Mouse (Mus musculus): ENCODE measurements around the gene Mapk14. TPM values are rescaled to one million over a fixed set of nuclear protein-coding genes. Genes with fewer than 3 reads are reported as not detected.

Mapk14 gene
- total and polyA plus RNA-seq, 2 experiments from 2014 or later: 19.0 to 40.5 TPM

- no peak for DNase-seq (ENCODE audit: low spot score)
- Histone ChIP-seq H3K9ac (replicated peaks; ENCODE audit: low read length, poor library complexity, severe bottlenecking) (no peak overlapping the region), H3K27me3 (ENCODE audit: insufficient read depth, low read length) (no peaks in the 10 kb centered on the region), H3K4me1 (ENCODE audit: insufficient read depth, low read length) (peaks cover 12% of the 10 kb centered on the region; the same call in 1 of the 2 replicates), H3K36me3 (ENCODE audit: insufficient read depth, low read length) (no peaks in the 10 kb centered on the region), H3K9me3 (ENCODE audit: low read length) (no peaks in the 10 kb centered on the region), H3K27ac (ENCODE audit: low read depth, low read length) (no peak overlapping the region), H3K4me3 (ENCODE audit: low read depth, low read length) (no peak overlapping the region), H3K4me2 (ENCODE audit: low read depth, low read length, poor library complexity, severe bottlenecking) (no peak overlapping the region)
- 78% methylated on average over 2 of the region's 2 CpGs for WGBS
- no peak for TF ChIP-seq CTCF (IDR thresholded peaks at IDR 0.05)
- no peak for ATAC-seq (ENCODE audit: low FRiP score)
Observed at GRCm38 (mm10) chr17:28696641-28697040, 5.5 kb downstream of the Mapk14 start.

- WGBS: 68% methylated on average over 13 of the region's 13 CpGs
- TF ChIP-seq CTCF (IDR thresholded peaks at IDR 0.05): no peak
- ATAC-seq (ENCODE audit: low FRiP score) (no peak), DNase-seq (ENCODE audit: low spot score) (peak; percentile 21)
- no peaks in the 10 kb centered on the region for H3K27me3 ChIP-seq (ENCODE audit: insufficient read depth, low read length)
- H3K4me1 ChIP-seq (ENCODE audit: insufficient read depth, low read length): peaks cover 12% of the 10 kb centered on the region; the same call in 1 of the 2 replicates
- H3K9ac ChIP-seq (replicated peaks; ENCODE audit: low read length, poor library complexity, severe bottlenecking): no peak overlapping the region; the same call in 1 of the 2 replicates
- H3K4me3 ChIP-seq (ENCODE audit: low read depth, low read length): no peak overlapping the region
- no peaks in the 10 kb centered on the region for H3K36me3 ChIP-seq (ENCODE audit: insufficient read depth, low read length)
- H3K27ac ChIP-seq (ENCODE audit: low read depth, low read length): no peak overlapping the region; the same call in 1 of the 2 replicates
- no peak overlapping the region for H3K4me2 ChIP-seq (ENCODE audit: low read depth, low read length, poor library complexity, severe bottlenecking)
- no peaks in the 10 kb centered on the region for H3K9me3 ChIP-seq (ENCODE audit: low read length)
Observed at GRCm38 (mm10) chr17:28697290-28698195, 6.4 kb downstream of the Mapk14 start.

GRCm38 (mm10) chr17:28698245-28698644 lies 7.1 kb downstream of the Mapk14 start:
- no peak for TF ChIP-seq CTCF (IDR thresholded peaks at IDR 0.05)
- no peak for ATAC-seq (ENCODE audit: low FRiP score)
- Histone ChIP-seq H3K4me3 (ENCODE audit: low read depth, low read length) (no peak overlapping the region), H3K9ac (replicated peaks; ENCODE audit: low read length, poor library complexity, severe bottlenecking) (no peak overlapping the region), H3K4me2 (ENCODE audit: low read depth, low read length, poor library complexity, severe bottlenecking) (no peak overlapping the region), H3K27me3 (ENCODE audit: insufficient read depth, low read length) (no peaks in the 10 kb centered on the region), H3K36me3 (ENCODE audit: insufficient read depth, low read length) (no peaks in the 10 kb centered on the region), H3K9me3 (ENCODE audit: low read length) (no peaks in the 10 kb centered on the region), H3K4me1 (ENCODE audit: insufficient read depth, low read length) (peaks cover 10% of the 10 kb centered on the region; the same call in 1 of the 2 replicates), H3K27ac (ENCODE audit: low read depth, low read length) (no peak overlapping the region)
- WGBS: 46% methylated on average over 4 of the region's 4 CpGs
- DNase-seq (ENCODE audit: low spot score): no peak

- Histone ChIP-seq H3K4me2 (ENCODE audit: low read depth, low read length, poor library complexity, severe bottlenecking) (no peak overlapping the region), H3K9ac (replicated peaks; ENCODE audit: low read length, poor library complexity, severe bottlenecking) (no peak overlapping the region), H3K4me3 (ENCODE audit: low read depth, low read length) (no peak overlapping the region), H3K27me3 (ENCODE audit: insufficient read depth, low read length) (no peaks in the 10 kb centered on the region), H3K9me3 (ENCODE audit: low read length) (no peaks in the 10 kb centered on the region), H3K36me3 (ENCODE audit: insufficient read depth, low read length) (no peaks in the 10 kb centered on the region), H3K27ac (ENCODE audit: low read depth, low read length) (no peak overlapping the region), H3K4me1 (ENCODE audit: insufficient read depth, low read length) (0 out of 2 replicates have a peak, but pooled peaks cover 6% of the 10 kb centered on the region)
- 81% methylated on average over 2 of the region's 2 CpGs for WGBS
- DNase-seq (ENCODE audit: low spot score) (no peak), ATAC-seq (ENCODE audit: low FRiP score) (no peak)
- TF ChIP-seq CTCF (IDR thresholded peaks at IDR 0.05): no peak
Observed at GRCm38 (mm10) chr17:28698672-28699071, 7.5 kb downstream of the Mapk14 start.

- no peaks in the 10 kb centered on the region for H3K36me3 ChIP-seq (ENCODE audit: insufficient read depth, low read length)
- H3K27me3 ChIP-seq (ENCODE audit: insufficient read depth, low read length): no peaks in the 10 kb centered on the region
- no peak for DNase-seq (ENCODE audit: low spot score)
- H3K4me3 ChIP-seq (ENCODE audit: low read depth, low read length): no peak overlapping the region
- WGBS: 78% methylated on average over 7 of the region's 7 CpGs
- no peak for TF ChIP-seq CTCF (IDR thresholded peaks at IDR 0.05)
- no peaks in the 10 kb centered on the region for H3K9me3 ChIP-seq (ENCODE audit: low read length)
- no peak overlapping the region for H3K27ac ChIP-seq (ENCODE audit: low read depth, low read length)
- H3K4me1 ChIP-seq (ENCODE audit: insufficient read depth, low read length): 0 out of 2 replicates have a peak, but pooled peaks cover 6% of the 10 kb centered on the region
- H3K9ac ChIP-seq (replicated peaks; ENCODE audit: low read length, poor library complexity, severe bottlenecking): no peak overlapping the region
- ATAC-seq (ENCODE audit: low FRiP score): no peak
- no peak overlapping the region for H3K4me2 ChIP-seq (ENCODE audit: low read depth, low read length, poor library complexity, severe bottlenecking)
Observed at GRCm38 (mm10) chr17:28699789-28700188, 8.7 kb downstream of the Mapk14 start.

GRCm38 (mm10) chr17:28701171-28701570 lies 10.0 kb downstream of the Mapk14 start:
- no peak overlapping the region for H3K4me3 ChIP-seq (ENCODE audit: low read depth, low read length)
- H3K27ac ChIP-seq (ENCODE audit: low read depth, low read length): no peak overlapping the region
- H3K9ac ChIP-seq (replicated peaks; ENCODE audit: low read length, poor library complexity, severe bottlenecking): no peak overlapping the region
- TF ChIP-seq CTCF (IDR thresholded peaks at IDR 0.05): no peak
- no peak for ATAC-seq (ENCODE audit: low FRiP score)
- 93% methylated on average over 4 of the region's 4 CpGs for WGBS
- no peak for DNase-seq (ENCODE audit: low spot score)
- H3K27me3 ChIP-seq (ENCODE audit: insufficient read depth, low read length): no peaks in the 10 kb centered on the region
- no peak overlapping the region for H3K4me2 ChIP-seq (ENCODE audit: low read depth, low read length, poor library complexity, severe bottlenecking)
- H3K4me1 ChIP-seq (ENCODE audit: insufficient read depth, low read length): 0 out of 2 replicates have a peak, but pooled peaks cover 6% of the 10 kb centered on the region
- no peaks in the 10 kb centered on the region for H3K36me3 ChIP-seq (ENCODE audit: insufficient read depth, low read length)
- H3K9me3 ChIP-seq (ENCODE audit: low read length): no peaks in the 10 kb centered on the region

All from midbrain, postnatal 0 days (tissue).